Mouse (Mus musculus) spleen, adult 2 months (tissue): ENCODE measurements around the gene Myt1l. TPM values are rescaled to one million over a fixed set of nuclear protein-coding genes. Genes with fewer than 3 reads are reported as not detected.

ENCODE experiments used
- DNase-seq, 2 experiments: peaks; one replicate each; pipeline versions ENCODE4 v3.0.0 to v3.0.0-alpha.2; 2012 to 2021; ENCODE audit warnings: low spot score in 2 of 2, low read depth in 1 of 2
- H3K27ac ChIP-seq: fragments of 200-500 bp; 2 replicates; pipeline ENCODE4 v1.5.1; 2012; ENCODE audit warnings: low read length, inconsistent platforms; ENCODE audit not compliant: insufficient read depth
- H3K27me3 ChIP-seq: fragments of 200-500 bp; 2 replicates; pipeline ENCODE4 v1.6.1; 2012; ENCODE audit warnings: mild to moderate bottlenecking, moderate library complexity, low read length, inconsistent platforms; ENCODE audit not compliant: control insufficient read depth, insufficient read depth
- H3K36me3 ChIP-seq: fragments of 200-500 bp; 2 replicates; pipeline ENCODE4 v1.6.1; 2012; ENCODE audit warnings: mild to moderate bottlenecking, low read length, inconsistent platforms; ENCODE audit not compliant: control insufficient read depth, insufficient read depth
- H3K4me1 ChIP-seq: fragments of 200-500 bp; 2 replicates; pipeline ENCODE4 v1.6.1; 2011; ENCODE audit warnings: inconsistent platforms; ENCODE audit not compliant: control insufficient read depth, insufficient read depth, insufficient read length
- H3K4me3 ChIP-seq: fragments of 200-500 bp; 2 replicates; pipeline ENCODE4 v1.5.1; 2011; ENCODE audit warnings: mild to moderate bottlenecking, inconsistent platforms; ENCODE audit not compliant: insufficient read depth, insufficient read length; ENCODE audit errors: extremely low read depth
- CTCF ChIP-seq: fragments of 200-500 bp; IDR thresholded peaks from 2 replicates; pipeline ENCODE4 v1.5.1; 2011; ENCODE audit warnings: mild to moderate bottlenecking, inconsistent platforms; ENCODE audit not compliant: insufficient read depth, insufficient read length, insufficient replicate concordance; ENCODE audit errors: extremely low read depth
- POLR2A ChIP-seq: fragments of 200-500 bp; IDR thresholded peaks from 2 replicates; pipeline ENCODE4 v1.6.1; 2011; ENCODE audit warnings: low read depth, low read length, inconsistent platforms
- WGBS: fragments of 180-500 bp; shearing (Covaris S2); methylation state at CpG from one replicate; pipeline ENCODE4 v1.1.7; 2018; 5-methylcytosine and 5-hydroxymethylcytosine counted together
- polyA plus RNA-seq: library from polyadenylated mRNA; depleted of rRNA; stranded (reverse); fragments of >200 nt; gene quantifications from 2 replicates; pipeline ENCODE4 v1.2.3, GENCODE M21; 2012

The Myt1l gene
- polyA plus RNA-seq, 1 experiment = not detected

DNA sequence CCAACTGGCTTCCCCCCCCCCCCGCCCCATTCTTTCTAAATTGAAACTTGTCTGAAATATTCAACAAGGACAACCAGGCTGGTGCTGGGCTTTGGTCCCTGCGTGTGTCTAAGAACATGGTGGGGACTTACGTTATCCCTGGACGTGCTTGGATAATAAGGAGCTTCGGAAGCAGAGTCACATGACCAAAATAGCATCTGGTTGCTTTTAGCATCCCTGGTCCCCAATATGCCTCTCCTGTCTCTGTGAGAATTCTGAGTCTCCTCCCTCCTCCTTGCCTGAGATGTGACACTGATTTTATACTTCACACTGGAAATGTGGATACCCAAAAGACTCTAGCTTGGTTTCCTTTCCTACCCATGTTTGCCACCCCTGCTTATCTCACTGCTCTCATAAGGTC lies 31.6 kb downstream of the Myt1l start:
- Histone ChIP-seq H3K27ac (no peak overlapping the region), H3K4me3 (no peak overlapping the region), H3K27me3 (no peaks in the 10 kb centered on the region), H3K36me3 (no peaks in the 10 kb centered on the region), H3K4me1 (no peaks in the 10 kb centered on the region)
- no peak for TF ChIP-seq POLR2A
- no peak for TF ChIP-seq CTCF
- DNase-seq = no peak
- 92% methylated on average over 5 of the region's 5 CpGs for WGBS

DNA sequence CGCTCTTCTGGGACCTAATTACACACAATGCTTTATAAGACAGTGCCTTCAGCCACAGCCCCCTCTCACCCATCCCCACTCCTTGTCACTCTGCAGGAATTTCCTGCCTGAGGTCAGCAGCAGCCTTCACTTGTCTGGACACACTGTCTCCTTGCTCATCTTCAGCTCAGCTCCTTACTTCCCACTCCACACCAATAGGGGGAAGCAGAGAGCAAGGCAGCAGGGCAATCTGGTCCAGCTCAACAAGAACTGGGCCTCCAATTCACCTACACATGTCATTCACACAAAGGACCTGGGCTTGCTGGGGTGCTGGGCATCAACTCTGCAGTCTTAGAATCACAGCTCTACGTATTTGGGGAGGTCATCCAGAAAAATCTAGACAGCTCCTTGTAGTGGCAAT lies 33.0 kb downstream of the Myt1l start:
- no peak for DNase-seq

DNA sequence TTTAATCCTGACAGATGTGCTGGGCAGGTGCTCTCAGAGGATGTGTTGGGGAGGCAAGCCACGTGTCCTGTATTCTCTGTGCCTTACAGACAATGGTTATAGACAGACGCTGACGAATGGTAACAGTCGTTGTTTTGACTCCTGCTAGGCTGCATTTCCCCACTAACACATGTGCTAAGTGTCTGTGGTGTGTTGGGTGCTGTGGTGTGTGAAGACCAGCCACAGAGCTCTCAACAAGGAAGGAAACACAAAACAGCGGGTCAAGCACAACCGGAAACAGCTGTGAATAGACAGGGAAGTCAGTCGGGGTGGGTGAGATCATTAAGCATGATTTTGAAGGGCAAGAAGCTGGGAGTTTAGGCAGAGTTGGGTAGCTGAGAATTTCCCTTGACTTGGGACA lies 41.1 kb downstream of the Myt1l start:
- Histone ChIP-seq H3K36me3 (no peaks in the 10 kb centered on the region), H3K4me3 (no peak overlapping the region), H3K27me3 (no peaks in the 10 kb centered on the region), H3K4me1 (no peaks in the 10 kb centered on the region), H3K27ac (no peak overlapping the region)
- TF ChIP-seq POLR2A (no peak), CTCF (no peak)
- no peak for DNase-seq
- WGBS = 14% methylated on average over 7 of the region's 7 CpGs

More for the DNA sequence above, 33.0 kb downstream of the Myt1l start:
- Histone ChIP-seq H3K27ac (no peak overlapping the region), H3K4me1 (no peaks in the 10 kb centered on the region), H3K36me3 (no peaks in the 10 kb centered on the region), H3K27me3 (no peaks in the 10 kb centered on the region), H3K4me3 (no peak overlapping the region)
- TF ChIP-seq CTCF = no peak
- no peak for TF ChIP-seq POLR2A
- 80% methylated on average over 2 of the region's 2 CpGs for WGBS

DNA sequence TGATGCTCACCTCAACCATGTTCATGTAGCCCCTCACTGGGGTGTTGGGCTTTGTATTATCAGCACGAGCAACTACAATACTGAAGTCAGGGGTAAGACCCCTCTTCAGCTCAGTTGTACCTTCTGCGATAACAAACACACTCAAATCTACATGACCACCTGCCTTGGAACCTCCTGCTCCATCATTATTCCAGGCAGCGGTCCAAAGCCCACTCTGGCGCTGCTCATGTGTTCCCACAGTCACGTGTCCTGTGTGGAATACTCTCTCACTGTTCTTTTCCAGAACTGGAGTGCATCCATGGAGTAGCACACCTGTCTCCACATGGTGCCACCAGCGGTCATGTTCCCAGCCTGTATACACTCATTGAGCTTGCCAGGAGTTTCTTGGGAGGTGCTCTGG lies 42.2 kb downstream of the Myt1l start:
- no peak for DNase-seq
- Histone ChIP-seq H3K4me1 (no peaks in the 10 kb centered on the region), H3K27ac (no peak overlapping the region), H3K27me3 (no peaks in the 10 kb centered on the region), H3K4me3 (no peak overlapping the region), H3K36me3 (no peaks in the 10 kb centered on the region)
- TF ChIP-seq CTCF = no peak
- TF ChIP-seq POLR2A = no peak
- WGBS = 90% methylated on average over 6 of the region's 6 CpGs

DNA sequence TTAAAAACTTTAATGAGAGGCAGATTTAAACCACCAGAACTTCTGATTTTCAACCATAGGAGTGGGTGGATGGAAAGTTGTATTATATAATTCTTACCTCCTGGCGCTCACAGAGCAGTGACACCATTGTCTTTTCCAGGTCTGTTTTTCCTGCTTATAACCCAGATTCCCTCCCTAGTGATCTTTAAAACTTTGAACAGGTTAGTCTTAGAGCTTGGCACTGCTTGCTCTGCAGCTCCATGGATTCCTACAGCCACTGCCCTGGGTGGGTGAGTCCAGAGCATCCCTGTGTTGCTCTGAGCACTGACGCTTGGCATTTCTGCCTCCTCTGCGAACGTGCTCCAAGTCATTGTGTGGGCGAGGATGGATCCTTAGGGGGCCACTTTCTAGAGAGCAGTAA lies 43.4 kb downstream of the Myt1l start:
- H3K27ac ChIP-seq = no peak overlapping the region
- H3K27me3 ChIP-seq = no peaks in the 10 kb centered on the region
- no peak overlapping the region for H3K4me3 ChIP-seq
- 88% methylated on average over 5 of the region's 5 CpGs for WGBS
- no peak for DNase-seq
- H3K4me1 ChIP-seq = no peaks in the 10 kb centered on the region
- no peak for TF ChIP-seq POLR2A
- TF ChIP-seq CTCF = no peak
- no peaks in the 10 kb centered on the region for H3K36me3 ChIP-seq

DNA sequence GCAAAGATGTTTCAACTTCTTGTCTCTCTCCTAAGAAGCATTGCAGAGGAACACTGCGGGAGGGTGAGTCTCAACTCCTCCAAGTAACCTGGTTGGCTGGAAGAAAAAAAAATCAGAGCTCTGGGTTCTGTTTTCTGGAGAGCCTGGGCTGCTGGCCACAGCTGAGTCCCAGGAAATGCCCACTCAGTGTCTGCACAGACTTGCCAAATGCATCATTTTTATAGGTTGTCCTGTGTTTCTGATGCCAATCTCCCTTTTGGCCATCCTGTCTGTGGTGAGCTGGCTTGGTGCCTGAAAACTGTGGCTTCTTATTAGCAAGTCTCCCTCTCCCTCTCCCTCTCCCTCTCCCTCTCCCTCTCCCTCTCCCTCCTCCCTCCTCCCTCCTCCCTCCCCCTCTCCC lies 65.6 kb downstream of the Myt1l start:
- DNase-seq = no peak
- Histone ChIP-seq H3K4me1 (no peaks in the 10 kb centered on the region), H3K36me3 (no peaks in the 10 kb centered on the region), H3K4me3 (no peak overlapping the region), H3K27ac (no peak overlapping the region), H3K27me3 (no peaks in the 10 kb centered on the region)
- TF ChIP-seq CTCF = no peak
- 88% methylated on average over 1 of the region's 1 CpGs for WGBS

DNA sequence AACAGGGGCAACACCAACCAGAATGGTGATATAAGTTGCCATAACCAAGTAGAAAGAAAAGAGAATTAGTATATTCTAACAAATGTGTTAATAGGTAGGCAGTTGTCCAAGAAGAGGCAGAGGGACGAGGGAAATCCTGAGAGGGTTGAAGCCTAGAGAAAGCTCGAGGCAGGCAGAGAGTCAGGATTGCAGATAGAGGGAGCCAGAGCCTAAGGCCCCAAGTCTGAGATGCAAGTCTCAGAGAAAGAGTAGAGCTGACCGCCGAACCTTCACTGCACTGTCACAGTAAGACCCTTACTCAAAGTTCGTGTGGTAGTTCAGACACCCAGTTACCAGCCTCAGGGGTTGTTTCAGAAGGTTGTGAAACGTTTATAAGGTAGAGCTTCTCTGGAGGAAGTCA lies 71.7 kb downstream of the Myt1l start:
- no peak for DNase-seq
- H3K27me3 ChIP-seq = no peaks in the 10 kb centered on the region
- no peak overlapping the region for H3K27ac ChIP-seq
- TF ChIP-seq CTCF (no peak), POLR2A (no peak)
- no peaks in the 10 kb centered on the region for H3K36me3 ChIP-seq
- no peak overlapping the region for H3K4me3 ChIP-seq
- 57% methylated on average over 6 of the region's 6 CpGs for WGBS
- no peaks in the 10 kb centered on the region for H3K4me1 ChIP-seq

DNA sequence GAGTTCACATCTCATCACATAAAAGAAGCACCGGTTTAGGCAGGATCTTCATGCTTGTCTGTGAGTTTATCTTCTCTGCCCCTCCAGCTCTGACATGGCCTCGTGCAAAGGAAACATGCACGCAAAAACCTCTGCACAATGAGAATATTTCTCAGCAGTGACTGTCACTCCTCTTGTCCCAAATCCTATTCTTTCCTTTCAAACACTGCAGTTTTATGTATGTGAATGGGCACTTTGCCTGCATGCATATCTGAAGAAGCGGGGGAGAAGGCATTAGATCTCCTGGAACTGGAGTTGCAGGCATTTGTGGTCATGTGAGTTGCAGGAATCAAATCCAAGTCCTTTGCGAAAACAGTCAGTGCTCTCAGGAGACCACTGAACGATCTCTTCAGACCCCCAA lies 73.0 kb downstream of the Myt1l start:
- no peak overlapping the region for H3K27ac ChIP-seq
- TF ChIP-seq POLR2A (no peak), CTCF (no peak)
- DNase-seq = no peak
- H3K36me3 ChIP-seq = no peaks in the 10 kb centered on the region
- H3K4me3 ChIP-seq = no peak overlapping the region
- H3K4me1 ChIP-seq = no peaks in the 10 kb centered on the region
- 80% methylated on average over 6 of the region's 6 CpGs for WGBS
- no peaks in the 10 kb centered on the region for H3K27me3 ChIP-seq
